Mouse (Mus musculus) gastrocnemius, postnatal 10 days (tissue): ENCODE data around the gene Pard3. TPM values are rescaled to one million over a fixed set of nuclear protein-coding genes. Genes with fewer than 3 reads are reported as not detected.

Source experiments
- DNase-seq: peaks from one replicate; pipeline ENCODE4 v3.0.0; 2021; ENCODE audit warnings: mixed read lengths
- total RNA-seq, 2 experiments: library from RNA; stranded (reverse); gene quantifications; 2 replicates each; pipeline ENCODE4 v1.2.3; 2021

The Pard3 gene
- total RNA-seq, 2 experiments from 2014 or later: 30.3 to 37.2 TPM

DNA sequence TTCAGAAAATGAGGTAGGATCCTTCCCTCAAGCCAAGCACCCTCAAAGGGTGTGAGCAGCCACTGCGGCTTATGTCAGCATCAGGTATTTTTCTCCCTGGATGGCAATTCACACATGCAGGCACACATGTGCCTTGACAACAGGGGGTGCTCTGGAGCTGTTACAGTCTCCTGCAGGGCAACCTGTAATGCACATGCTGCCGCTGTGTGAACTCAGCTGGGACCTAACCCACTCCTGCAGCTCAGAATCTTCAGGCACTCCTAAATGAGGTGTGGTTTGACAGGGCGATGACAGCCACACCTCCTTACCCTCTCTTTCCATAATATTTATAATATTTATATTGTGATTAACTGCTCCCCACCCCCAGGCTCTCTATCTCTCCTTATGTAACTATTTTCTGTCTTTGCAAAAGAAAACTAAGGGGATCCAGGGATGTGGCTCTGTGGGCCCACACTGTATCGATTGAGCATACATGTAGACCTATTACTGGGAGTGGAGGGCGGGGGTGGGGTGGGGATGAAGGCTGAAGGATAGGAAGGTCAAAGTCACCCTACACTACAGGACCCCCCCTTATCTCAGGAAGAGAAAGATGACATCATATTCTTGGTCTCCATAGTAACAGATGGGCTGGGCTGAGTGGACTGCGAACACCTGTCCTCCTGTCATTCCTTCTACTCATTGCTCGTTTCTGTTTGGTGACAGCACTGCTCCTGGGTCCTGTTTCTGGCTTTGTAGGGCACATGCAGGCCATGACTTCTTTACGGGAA, 375.1 kb downstream of the Pard3 start:
- peak; percentile 50 for DNase-seq

DNA sequence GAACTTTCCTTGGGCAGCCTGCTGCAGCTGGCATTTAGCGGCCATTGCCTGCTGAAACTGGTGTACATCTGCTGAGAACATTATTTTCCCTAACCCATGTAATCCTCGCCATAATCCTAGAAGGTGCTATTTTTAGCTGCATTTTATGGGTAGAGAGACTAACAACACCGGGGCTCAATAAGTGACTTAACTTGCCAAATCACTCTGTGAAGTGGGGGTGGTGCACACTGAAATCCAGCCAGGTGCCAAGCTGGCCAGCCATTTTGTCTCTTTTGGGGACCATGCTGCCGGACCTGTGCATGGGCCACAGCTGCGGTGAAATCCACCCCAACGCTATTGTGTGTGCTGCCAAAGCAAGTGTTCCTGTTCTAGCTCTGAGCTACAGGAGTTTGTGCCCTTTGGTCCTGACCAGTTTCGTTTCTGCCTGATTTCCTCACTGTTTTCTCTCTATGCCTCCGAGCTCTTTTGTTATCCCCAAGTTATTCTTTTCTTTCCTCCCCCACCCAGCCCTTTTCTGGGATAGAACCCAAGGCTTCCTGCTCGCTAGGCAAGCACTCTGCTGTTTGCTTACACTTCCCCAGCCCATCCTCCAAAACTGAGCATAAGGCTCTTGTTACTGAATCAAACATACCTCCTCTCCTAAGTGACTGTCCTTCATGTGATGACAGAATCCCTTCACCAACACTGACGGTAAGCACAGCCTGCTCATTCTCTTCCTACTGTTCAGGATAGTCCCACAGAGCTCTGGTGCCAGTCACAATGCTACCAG, 375.9 kb downstream of the Pard3 start:
- DNase-seq: peak; percentile 40

DNA sequence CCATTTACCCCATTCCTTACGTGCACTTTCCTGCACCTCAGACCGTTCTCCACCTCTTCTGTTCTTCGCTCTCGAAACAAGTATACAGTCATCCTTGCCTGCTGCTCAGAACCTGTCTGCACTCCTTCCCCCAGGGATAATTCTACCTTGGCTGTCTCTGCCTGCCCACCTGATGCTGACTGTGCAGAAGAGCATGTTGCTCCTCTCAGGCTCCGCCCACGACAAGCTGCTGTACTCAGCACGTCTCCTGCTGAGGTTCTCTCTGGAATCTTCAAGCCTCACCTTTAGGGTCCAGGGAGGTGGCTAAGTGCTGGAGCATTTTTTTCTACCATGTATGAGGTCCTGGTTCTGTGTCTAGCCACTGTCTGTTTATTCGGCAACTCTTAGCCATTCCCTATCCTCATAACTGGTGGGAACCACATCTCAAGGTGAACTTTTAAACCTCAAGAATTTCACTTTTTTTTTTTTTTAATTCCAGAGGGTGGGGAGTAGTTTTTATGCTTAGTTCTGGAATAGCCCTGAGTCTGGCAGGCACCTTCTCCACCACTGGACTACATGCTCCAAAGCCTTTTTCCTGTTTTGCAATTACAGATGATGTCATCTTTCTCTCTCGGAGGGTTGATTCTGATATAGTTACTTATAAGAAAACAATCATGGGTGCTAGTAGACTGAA, 376.6 kb downstream of the Pard3 start:
- no peak for DNase-seq

DNA sequence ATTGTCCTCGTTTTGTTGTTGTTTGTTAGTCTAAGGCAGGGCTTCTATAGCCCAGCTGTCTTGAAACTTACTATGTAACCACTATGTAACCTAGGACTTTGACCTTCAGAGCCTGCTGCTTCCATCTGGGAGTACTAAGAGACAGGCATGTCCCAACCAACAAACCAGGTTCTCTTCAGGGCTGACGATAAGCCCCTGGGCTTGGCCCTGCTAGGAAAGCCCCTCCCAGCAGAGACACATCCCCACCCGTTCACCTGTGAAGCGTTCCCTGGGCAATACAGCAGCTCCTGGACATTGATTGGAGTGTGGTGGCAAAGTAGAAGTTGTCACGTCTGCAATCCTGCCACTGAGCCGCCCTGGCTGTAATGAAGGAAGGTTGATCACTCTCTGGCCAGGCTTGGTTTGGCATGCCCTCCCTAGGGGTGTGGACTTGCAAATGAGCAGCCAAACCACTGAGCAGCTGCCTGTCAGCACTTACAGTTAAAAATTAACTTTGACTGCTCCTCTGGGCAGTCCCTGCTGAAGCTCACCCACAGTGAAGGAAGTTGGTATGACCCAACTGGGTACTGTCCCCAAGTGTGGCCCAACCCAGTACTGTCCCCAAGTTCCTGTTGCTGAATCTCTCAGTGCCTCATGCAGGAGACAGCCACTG, 377.3 kb downstream of the Pard3 start:
- DNase-seq: peak; percentile 66

DNA sequence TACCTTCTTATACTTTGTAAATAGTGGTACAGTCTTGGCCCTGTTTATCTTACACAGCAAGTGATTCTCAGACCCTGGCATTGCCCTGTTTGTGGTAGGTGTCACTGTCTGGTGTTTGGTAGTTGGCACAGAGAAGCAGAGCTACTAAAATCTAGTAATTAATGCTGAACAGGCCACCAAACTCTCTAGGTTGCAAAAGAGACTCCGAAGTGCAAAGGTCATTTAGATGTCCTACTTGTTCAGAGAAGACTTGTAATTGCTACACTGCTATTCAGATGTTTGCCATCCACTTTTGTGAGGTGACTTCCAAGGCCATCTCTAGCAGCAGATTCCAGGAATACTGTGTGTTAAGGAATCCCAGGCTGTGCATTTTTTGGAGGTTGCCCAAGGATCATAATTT, 383.7 kb downstream of the Pard3 start:
- DNase-seq: no peak

DNA sequence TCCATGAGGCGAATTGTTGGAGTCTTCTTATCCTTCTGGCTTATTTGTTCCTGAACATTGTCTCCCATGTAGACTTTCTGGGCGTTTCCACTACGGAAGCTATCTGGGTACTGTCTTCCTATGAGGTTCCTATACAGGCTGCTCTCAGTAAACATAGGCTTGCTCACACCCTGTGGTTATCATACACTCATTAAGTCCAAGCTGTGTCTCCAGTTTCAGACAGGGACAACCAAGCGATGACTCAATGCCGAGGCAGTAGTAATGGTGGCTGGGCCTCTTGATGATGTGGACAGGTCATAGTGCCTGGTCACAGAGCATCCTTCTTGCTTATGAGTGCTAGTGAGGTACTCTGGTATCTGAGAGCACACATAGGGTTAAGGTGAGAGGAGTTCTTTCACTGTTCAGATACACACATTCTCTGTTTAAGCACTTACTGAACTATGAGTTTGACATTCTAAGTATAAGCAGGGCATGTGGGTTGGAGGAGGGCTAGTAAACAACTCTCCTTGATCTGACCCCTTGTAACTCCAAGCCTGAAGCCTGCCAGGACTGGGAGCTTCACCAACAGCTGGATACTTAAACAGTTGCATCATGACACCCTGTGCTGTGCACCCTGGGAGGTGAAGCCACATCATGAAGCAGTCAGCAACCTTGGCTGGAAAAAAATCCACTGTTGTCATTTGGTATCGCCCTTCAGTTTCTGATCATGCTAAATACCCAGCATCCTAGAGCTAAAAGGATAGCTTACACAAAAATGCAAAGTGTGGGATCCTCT, 385.6 kb downstream of the Pard3 start:
- DNase-seq: no peak

DNA sequence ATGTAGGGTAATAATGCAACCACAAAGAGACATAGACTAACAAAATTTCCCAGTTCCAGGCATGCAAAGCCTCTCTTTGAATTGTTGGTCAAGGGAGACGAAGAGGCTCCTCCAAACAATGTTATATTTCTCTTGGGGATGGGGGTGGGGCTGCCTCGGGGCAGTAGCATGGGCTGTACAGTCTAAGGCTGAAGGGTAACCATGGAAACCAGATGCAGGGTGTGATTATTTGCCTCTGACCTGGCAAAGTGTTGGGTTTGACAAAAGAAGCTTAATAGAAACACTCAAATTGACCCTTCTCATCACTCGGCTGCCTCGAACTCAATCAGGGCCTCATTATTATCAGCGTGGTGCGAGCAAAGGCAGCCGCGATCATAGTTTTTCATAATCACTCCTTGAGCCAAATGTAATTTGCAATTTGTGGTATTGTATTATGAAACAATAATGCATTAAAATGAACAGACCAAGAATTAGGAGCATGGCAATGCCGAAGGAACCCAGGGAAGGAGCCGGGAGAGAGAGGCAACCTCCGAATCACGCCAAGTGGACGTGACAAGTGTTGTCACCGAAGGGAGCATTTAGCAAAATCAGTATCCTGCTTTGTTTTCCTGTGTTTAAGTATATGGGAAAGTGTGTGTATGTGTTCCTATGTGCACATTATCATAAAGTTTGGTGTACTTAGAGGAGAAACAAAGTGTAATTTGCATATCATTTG, 387.4 kb downstream of the Pard3 start:
- no peak for DNase-seq

DNA sequence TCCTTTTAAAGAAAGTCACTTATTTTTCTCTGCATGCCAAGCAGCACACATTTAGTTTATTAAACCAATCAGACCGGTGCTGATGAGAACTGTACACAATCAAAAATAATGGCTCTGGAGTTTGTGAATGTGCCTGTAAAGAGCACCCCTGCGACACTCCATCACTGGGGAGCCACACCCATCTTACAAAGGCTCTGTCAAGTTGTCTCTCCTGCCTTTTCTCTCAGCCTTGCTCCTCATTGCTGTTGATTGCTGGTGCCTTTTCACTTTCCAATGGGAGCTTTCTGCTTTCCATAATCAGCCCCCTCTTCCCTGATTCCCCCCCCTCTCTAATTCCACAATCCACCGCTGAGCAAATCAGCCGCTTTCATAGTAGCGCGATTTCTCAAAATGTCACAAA, 388.7 kb downstream of the Pard3 start:
- DNase-seq: no peak

DNA sequence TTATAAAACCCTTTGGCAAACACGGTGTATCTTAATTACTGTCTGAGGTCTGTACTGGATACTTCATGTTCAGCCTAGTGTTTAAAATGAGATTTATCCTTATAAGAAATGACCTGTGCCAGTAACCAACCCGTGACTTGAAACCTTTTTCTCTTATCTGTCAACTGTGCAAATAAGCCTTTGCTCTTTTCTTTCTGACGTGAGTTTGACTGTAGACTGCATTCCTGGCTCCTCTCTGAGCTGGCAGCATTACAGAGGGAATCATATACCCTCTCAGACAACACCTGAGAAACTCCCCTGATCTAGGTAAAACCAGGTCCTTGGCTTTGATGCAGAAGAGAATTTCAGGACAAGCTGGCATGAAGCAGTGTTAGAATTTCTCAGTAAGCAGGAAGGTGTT, 394.2 kb downstream of the Pard3 start:
- DNase-seq: no peak

DNA sequence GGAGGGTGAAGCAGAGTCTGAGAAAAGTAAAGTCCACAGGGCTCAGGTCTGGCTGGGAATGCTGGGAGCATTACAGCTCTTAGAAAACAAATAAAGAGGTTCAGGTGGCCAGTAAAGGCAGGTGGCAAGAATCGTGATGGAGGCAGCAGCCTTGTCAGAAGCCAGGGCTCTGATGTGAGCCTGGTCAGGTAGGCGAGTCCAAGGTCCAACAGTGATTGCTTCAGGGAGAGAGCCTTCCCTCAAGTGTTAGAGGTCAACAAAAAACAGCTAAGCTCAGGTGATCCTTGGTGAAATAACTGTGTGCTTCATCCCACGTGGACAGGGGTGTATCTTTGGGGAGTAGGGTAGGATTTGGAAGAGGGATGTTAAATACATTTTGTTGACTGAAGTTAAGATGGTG, 397.5 kb downstream of the Pard3 start:
- DNase-seq: no peak

DNA sequence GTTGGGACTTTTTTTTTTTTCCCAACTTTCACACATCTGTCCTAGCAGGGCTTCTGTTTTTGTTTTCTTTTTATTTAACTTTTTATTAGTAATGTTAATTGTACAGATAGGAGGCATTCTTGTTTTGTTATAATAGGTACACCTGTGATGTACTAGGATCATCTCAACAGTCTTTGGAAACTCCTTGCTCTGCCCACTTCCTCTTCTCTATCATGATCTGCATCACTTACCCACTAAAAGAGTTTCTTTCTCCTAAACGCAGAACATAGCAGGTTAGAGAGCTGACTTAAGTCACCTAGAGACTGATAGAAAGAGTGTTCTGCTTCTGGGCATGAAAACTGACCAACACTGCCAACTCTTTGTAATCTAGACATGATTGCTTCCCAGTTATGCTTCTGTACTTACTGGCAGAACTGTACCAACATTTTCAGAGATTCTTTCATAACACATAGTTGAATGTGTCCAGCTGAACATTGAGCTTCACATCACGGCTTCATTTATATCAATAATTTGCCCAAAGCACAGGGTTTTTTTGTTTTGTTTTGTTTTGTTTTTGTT, 398.8 kb downstream of the Pard3 start:
- no peak for DNase-seq

DNA sequence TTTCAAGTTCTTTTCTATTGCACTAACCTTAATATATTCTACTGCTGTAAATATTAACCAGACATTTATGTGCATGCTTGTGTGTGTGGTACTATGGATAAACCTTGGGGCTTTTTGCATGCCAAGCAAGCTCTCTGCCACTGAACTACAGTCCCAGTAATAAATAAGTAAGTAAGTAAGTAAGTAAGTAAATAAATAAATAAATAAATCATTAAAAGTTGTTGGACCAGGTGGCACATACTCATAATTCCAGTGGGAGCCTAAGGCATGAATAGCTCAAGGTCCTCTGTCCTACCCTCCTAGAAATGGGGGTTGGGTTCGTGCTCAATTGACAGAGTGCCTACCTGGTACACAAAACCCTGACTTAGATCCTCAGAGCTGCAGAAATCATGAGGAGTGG, 400.6 kb downstream of the Pard3 start:
- DNase-seq: no peak

DNA sequence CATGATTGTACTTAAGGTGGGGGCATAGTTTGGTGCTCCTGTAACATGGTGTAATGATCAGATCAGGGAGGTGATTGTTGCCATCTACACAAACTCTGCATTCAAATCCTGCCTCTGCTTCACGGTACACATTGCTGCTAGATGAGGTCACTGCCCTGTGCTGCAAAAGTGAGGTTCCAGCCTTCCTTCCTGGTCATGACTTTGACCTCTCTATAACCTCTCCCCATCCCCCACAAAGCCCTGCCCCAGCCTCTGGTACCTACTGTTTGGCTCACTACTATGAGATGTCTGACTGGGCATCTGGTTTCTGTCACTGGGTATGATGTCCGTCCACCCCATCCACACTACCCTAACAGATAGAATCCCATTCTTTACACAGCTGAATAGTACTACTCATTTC, 408.5 kb downstream of the Pard3 start:
- DNase-seq: no peak

DNA sequence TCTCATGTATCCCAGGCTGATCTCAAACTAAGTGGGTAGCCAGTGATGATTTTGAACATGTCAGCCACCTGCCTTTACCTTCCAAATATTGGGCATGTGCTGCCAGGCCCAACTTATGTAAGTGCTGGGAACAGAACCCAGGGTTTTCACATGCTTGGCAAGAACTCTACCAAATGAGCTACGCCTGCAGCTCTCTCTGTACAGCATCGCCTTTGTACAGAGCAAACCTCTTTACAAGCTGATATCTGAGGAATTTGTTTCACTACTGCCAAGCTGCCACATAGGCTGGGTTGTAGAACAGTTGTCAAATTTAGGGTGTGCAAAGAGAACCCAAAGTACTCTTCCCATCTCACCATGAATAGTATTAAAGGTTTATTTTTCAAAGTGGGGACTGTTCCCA, 416.3 kb downstream of the Pard3 start:
- no peak for DNase-seq

DNA sequence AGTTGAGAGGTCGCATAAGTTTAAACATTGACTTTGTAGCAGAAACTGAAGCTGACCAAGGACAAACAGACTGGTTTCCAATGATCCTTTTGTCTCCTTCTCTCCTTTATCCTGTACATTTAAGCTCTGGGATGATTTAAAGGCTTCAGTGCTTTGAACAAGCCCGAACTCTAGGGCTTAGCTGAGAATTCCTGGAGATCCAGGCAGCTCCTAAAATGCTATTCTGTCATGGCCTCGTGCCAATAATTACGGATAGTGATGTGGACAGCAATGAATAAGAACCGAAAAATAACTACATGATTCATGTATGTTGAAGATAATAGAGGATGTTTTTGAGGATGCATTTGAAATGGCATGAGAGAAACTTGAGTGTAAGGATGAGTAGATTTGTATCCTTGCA, 421.9 kb downstream of the Pard3 start:
- no peak for DNase-seq

DNA sequence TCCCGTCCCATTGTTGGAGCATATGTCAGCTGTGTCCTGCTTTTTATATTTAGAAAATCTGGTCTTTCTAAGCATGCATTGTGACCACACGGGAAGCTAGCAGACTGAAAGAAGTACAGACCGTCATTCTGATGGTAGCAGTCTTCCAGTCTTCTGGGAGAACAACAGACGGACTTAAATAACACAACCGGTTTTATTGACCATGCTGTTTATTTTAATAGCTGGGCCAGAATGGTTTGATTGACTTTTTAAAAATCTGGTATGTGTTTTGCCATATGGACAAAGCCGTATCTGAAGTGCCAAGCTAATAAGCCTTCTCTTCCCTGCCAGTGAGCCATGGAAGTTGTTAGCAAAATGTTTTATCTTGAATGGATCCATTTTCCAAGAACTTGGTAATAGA, 428.3 kb downstream of the Pard3 start:
- DNase-seq: no peak

DNA sequence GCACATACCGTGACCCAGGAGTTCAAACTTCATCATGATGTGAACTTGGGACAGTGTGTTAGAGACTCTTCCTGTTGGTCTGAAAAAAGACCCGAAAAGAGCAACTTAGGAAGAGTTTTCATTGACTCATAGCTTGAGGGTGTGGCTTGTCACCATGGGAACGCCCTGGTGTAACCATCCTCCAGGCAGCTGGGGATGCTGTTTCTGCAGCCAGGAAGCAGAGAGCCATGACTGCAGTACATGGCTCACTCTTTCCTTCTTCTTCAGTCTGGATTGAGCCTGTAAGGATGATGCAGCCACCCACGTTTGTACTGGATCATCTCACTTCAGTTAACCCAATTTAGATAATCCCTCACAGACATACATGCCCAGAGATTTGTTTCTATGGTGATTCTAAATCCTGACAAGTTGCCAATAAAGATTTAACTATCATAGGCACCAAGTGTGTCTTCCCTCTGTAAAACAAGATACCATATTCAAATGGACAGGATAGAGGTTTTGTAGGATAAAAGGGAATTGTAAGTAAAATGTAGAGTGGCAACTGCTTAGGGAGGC, 431.6 kb downstream of the Pard3 start:
- peak; percentile 15 for DNase-seq

DNA sequence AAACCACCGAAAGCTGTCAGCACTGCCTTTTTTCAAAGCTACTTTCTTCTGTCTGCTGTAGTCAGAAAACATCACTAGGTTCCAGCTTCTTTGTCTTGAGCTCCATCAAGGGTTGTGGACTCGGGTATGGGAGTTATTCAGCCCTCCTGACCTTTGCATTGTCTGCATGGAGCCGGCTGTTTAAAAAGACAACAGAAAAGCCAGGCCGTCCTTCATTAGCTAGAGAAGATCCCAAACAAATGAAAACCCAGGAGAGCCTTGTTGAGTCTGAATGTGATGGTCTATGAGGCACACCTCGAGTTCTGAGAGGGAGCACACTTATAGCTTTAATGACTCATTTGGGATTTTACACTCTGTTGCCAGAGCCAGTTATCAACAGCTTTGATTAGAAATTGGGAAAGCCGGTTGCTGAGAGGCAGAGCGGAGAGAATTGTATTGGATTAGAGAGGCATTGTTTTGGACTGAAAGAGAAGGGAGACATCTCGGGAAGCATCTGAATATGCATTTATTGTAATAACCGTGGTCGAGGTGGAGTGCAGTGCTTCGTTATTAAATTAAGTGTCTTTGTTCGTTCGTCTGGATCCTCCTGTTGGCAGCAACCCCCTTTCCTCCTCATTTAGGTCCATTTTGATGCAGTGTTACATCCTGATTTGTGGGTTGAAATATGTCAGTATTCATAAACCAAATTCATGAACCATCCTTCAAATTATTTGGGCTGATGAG, 435.5 kb downstream of the Pard3 start:
- no peak for DNase-seq

DNA sequence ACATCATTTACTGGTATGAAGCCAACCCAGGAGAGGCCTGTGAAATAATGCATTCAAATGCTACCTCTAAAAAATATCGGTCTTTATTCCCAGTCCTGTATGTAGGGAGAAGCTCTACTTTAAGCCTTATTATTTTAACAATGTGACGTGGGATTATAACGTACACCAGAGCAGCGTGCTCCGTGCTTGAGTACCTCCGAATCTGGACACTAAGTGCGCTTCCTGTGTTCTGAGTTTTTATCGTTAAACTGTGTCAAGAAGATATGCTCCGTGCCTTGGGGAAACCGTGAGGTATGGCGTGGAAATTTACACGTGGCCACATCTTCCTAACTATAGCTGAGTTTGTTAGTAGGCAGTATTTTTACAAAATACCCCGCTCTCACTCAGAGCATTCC, 436.0 kb downstream of the Pard3 start:
- no peak for DNase-seq

DNA sequence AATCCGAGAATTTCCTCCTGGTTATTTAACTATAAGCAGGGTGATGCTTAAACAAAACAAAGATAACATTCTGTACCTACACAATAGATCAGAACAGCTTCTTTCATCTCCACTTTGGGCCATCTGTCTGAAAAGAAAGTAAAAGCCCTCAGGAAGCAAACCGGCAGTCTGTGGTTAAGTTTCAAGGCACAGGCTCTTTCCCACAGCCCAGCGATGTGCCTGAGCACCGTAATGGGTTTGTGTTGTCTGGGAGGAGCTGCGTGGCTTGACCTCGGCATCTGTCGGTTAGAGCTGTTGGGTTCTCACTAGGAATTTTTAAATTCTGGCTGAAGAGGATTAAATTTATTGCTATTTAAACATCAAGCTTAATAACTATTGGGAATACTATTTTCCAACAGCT, 436.5 kb downstream of the Pard3 start:
- no peak for DNase-seq
